ENCODE assay signal across 10 mouse cellular contexts in genomic region chr19:29596985-29597384, GRCm38 (mm10). TPM values are rescaled to one million over a fixed set of nuclear protein-coding genes. Genes with fewer than 3 reads are reported as not detected.
DNase-seq lines count a peak whose midpoint lies in the region; ATAC-seq and TF ChIP-seq lines count a peak whose summit lies in the region.
"Had no signal": no experiment of that assay in that cellular context is flagged by ENCODE, and none has a peak within 500 bp of the region (broad histone marks: within the 10 kb centered on the region; RNA-seq: fewer than 3 reads in every experiment).

No protein-coding gene starts in this region.

- TF ChIP-seq EP300 in liver, embryonic 14.5 days (IDR thresholded peaks at IDR 0.05; ENCODE audit: low read depth): no peak

- H3K9me3 ChIP-seq in liver, embryonic 14.5 days (ENCODE audit: control insufficient read depth, low read length): no peaks in the 10 kb centered on the region
- no peaks in the 10 kb centered on the region for H3K9me3 ChIP-seq in hindbrain, embryonic 14.5 days (ENCODE audit: control insufficient read depth, low read length)
- H3K9me3 ChIP-seq: limb, embryonic 15.5 days had no signal

- H3K9ac ChIP-seq in liver, embryonic 14.5 days (replicated peaks): no peak overlapping the region
- no peak overlapping the region for H3K9ac ChIP-seq in hindbrain, embryonic 14.5 days
- H3K9ac ChIP-seq: limb, embryonic 15.5 days had no signal

- H3K27me3 ChIP-seq in liver, embryonic 14.5 days (ENCODE audit: control insufficient read depth, insufficient read depth, low read length): no peaks in the 10 kb centered on the region
- H3K27me3 ChIP-seq in hindbrain, embryonic 14.5 days (ENCODE audit: control insufficient read depth, insufficient read depth, low read length): no peaks in the 10 kb centered on the region
- H3K27me3 ChIP-seq: limb, embryonic 15.5 days had no signal

- peak; percentile 79 for TF ChIP-seq CTCF in liver, embryonic 14.5 days (IDR thresholded peaks at IDR 0.05; ENCODE audit: low read depth)

- no peaks in the 10 kb centered on the region for H3K4me1 ChIP-seq in liver, embryonic 14.5 days (replicated peaks; ENCODE audit: control insufficient read depth in 2 of 2, insufficient read depth in 2 of 2, low read length in 1 of 2)
- H3K4me1 ChIP-seq in hindbrain, embryonic 14.5 days (replicated peaks; ENCODE audit: control insufficient read depth, insufficient read depth, low read length): no peaks in the 10 kb centered on the region
- H3K4me1 ChIP-seq: limb, embryonic 15.5 days had no signal

- no peak overlapping the region for H3K27ac ChIP-seq in liver, embryonic 14.5 days
- no peak overlapping the region for H3K27ac ChIP-seq in hindbrain, embryonic 14.5 days
- H3K27ac ChIP-seq: limb, embryonic 15.5 days had no signal

- H3K36me3 ChIP-seq in liver, embryonic 14.5 days (replicated peaks; ENCODE audit: control insufficient read depth, insufficient read depth, low read depth): no peaks in the 10 kb centered on the region; the same call in 1 of the 2 replicates
- H3K36me3 ChIP-seq in hindbrain, embryonic 14.5 days (replicated peaks; ENCODE audit: control insufficient read depth, insufficient read depth): peaks cover 60% of the 10 kb centered on the region

- H3K4me3 ChIP-seq in liver, embryonic 14.5 days (ENCODE audit: insufficient read depth in 1 of 2, low read depth in 2 of 2, low read length in 2 of 2): no peak overlapping the region
- no peak overlapping the region for H3K4me3 ChIP-seq in hindbrain, embryonic 14.5 days (replicated peaks; ENCODE audit: low read length)
- H3K4me3 ChIP-seq: limb, embryonic 15.5 days had no signal

- WGBS in liver, embryonic 14.5 days (ENCODE audit: insufficient replicate concordance): 87% methylated on average over 2 of the region's 2 CpGs
- 100% methylated on average over 2 of the region's 2 CpGs for WGBS in hindbrain, embryonic 14.5 days

- no peak overlapping the region for H3K4me2 ChIP-seq in liver, embryonic 14.5 days (ENCODE audit: low read depth)
- H3K4me2 ChIP-seq in hindbrain, embryonic 14.5 days (replicated peaks): no peak overlapping the region
- H3K4me2 ChIP-seq: limb, embryonic 15.5 days had no signal

- peak; percentile 17 for DNase-seq in adrenal gland, postnatal 10 days
- no peak for DNase-seq in adrenal gland, postnatal 4 days (ENCODE audit: low spot score in 2 of 2)
- DNase-seq in spleen, adult 12 weeks (ENCODE audit: low spot score): peak; percentile 7
- DNase-seq in spleen, postnatal 36 days (ENCODE audit: low spot score in 2 of 2): no peak
- DNase-seq in liver, embryonic 14.5 days (ENCODE audit: low read depth in 3 of 3, low spot score in 3 of 3): peak in 2 of 3 experiments; percentile 10 to 12
- peak; percentile 46 for DNase-seq in thymus, postnatal 25 days
- DNase-seq in hindbrain, embryonic 14.5 days (ENCODE audit: low spot score): no peak
- DNase-seq in urinary bladder, adult 2 months (ENCODE audit: low spot score): no peak

- ATAC-seq in liver, embryonic 14.5 days (ENCODE audit: insufficient read depth): no peak
- ATAC-seq in hindbrain, embryonic 14.5 days (ENCODE audit: low FRiP score): no peak
- ATAC-seq: intestine, embryonic 16.5 days had no signal

RNA-seq across cellular contexts. Expression of gene Ermp1, which starts 51.2 kb away (rescaled TPM):
- total RNA-seq in adrenal gland, postnatal 10 days (2021): 10 to 100 TPM; 41.9 to 43.0 TPM
- total RNA-seq in adrenal gland, postnatal 4 days (2021): 10 to 100 TPM; 70.0 to 74.7 TPM
- 5.9 and 6.8 TPM in 2 replicates for polyA plus RNA-seq in liver, embryonic 14.5 days (2012; rRNA removed)
- 7.2 and 8.6 TPM in 2 replicates for polyA plus RNA-seq in liver, embryonic 14.5 days (2014; fragmentation: Nextera tagmentation; extraction: Ambion mirVana)
- polyA plus RNA-seq in hindbrain, embryonic 14.5 days (2014; fragmentation: Nextera tagmentation; extraction: Ambion mirVana): 9.6 and 10.8 TPM in 2 replicates
- 175 and 192 TPM in 2 replicates for polyA plus RNA-seq in urinary bladder, adult 2 months (2012; rRNA removed)

Comparison
In these comparisons a context has a peak if more than half of its experiments do, and no peak if none do; other contexts are left out.
1. DNase-seq: peak in adrenal gland, postnatal 10 days (single experiment), spleen, adult 12 weeks (single experiment), liver, embryonic 14.5 days (2 of 3) and thymus, postnatal 25 days (single experiment); none in adrenal gland, postnatal 4 days (0 of 2), spleen, postnatal 36 days (0 of 2), hindbrain, embryonic 14.5 days (single experiment) and urinary bladder, adult 2 months (single experiment).
2. RNA of gene Ermp1, which starts 51.2 kb away (polyA plus RNA-seq): 175 to 192 TPM in urinary bladder, adult 2 months; 9.6 to 10.8 TPM in hindbrain, embryonic 14.5 days and 5.9 to 8.6 TPM in liver, embryonic 14.5 days; every median in the first group is over 10 times any median in the second.